Mouse (Mus musculus): ENCODE data around the gene Abcg4. TPM values are rescaled to one million over a fixed set of nuclear protein-coding genes. Genes with fewer than 3 reads are reported as not detected.

Abcg4 gene
- polyA plus RNA-seq (2012; rRNA removed): 13.8 and 17.2 TPM in 2 replicates

DNA sequence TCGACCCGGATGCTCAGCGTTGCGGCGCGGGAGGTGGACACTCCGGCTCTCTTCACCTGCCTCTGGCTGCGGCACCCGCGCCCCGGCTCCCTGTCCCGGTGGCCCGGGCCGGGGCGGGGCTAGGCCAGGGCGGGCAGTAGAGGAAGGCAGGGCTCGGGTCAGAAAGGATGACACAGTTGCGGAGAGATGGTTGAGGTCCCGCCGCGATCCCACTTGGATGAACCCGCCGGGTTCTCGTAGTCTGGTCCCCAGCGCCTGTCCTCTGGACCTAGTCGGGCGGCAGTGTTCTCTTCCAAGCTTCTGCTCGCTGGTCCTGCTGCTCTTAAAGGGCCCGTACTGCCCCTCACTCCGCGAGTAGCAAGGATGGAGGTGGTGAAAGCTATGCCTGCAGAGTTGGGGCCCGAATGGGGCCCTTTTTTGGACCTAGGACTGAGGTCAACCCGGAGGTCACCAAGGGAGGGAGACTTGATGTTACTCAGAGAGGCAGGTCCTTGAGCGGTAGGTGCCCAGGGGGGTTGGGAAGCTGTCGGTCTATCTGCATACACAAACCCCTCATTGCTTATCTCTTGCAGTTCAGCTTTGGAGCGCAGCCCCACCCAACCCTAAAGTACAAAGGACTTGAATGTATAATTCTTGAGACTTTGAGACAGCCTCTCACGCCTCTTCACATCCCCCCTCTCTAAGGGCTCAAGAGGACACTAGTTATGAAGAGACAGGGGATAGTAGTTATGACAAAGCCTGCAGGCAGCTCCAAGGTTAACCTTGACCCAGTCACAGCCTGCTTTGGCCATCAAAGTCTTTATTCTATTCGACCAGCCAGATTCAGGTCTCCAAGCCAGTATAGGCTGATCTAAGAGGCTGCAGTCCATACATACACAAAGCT lies at the start of gene Abcg4:
TSS of gene Abcg4 (minus strand) at position 540 of the 883 bp plus-strand sequence.

DNA sequence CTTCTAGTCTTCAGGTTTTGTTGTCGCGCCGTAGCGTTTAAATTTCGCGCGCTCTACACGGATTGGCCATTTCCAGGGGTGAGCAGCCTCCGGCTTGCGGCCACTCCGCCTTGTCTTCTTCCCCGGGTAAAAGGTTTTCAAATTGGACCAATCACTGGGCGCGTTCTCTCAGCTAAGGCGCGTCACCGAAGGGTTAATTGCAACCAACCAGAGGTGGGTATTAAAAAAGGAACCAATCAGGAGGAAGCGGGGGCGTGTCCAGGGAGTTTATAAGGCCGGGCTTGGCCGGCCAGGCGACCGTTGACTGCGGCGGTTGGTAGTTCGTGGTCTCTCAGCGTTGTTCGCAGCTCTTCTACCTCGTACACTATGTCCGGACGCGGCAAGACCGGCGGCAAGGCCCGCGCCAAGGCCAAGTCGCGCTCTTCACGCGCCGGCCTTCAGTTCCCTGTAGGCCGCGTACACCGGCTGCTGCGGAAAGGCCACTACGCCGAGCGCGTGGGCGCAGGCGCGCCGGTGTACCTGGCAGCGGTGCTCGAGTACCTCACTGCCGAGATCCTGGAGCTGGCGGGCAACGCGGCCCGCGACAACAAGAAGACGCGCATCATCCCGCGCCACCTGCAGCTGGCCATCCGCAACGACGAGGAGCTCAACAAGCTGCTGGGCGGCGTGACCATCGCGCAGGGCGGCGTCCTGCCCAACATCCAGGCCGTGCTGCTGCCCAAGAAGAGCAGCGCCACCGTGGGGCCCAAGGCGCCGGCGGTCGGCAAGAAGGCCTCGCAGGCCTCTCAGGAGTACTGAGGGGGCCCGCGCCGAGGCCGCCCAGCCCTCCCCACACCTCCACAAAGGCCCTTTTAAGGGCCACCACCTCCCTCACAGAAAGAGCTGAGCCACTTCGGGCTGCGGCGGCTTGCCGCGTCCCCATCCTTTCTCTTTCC lies 46.2 kb upstream of the Abcg4 start, which contains the start of gene H2afx:
TSS of gene H2afx (plus strand) at position 299 of the 935 bp plus-strand sequence.

DNA sequence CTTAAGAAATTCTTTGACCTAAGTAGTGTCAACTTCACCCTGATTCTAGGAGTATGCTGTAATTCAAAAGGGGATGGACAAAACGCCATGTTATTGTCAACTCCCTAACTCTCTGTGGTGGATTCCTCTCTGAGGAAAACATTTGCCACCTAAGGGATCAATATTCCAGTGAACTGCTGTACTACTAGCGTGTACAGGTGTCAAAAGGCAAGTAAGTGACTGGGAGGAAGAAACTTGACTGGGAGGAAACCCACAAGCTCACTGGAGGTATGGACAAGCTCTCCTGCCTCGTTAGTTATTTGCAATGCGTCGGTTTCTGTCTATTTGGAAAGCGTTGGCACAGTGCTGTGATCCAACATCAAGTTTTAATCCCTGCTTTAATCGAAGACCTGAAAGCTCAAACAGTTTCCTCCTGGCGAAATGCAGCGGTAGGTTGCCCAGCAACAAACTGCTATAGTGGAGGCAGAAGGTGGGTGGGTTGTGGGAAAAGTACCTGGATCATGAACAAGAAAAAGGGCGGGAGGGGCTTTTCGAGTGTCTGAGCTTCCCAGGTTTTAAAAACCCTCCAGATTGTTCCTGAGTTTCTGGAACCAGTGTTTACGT lies 37.5 kb upstream of the Abcg4 start, which contains the start of gene Dpagt1:
TSS of gene Dpagt1 (plus strand) at position 252 of the 603 bp plus-strand sequence.

DNA sequence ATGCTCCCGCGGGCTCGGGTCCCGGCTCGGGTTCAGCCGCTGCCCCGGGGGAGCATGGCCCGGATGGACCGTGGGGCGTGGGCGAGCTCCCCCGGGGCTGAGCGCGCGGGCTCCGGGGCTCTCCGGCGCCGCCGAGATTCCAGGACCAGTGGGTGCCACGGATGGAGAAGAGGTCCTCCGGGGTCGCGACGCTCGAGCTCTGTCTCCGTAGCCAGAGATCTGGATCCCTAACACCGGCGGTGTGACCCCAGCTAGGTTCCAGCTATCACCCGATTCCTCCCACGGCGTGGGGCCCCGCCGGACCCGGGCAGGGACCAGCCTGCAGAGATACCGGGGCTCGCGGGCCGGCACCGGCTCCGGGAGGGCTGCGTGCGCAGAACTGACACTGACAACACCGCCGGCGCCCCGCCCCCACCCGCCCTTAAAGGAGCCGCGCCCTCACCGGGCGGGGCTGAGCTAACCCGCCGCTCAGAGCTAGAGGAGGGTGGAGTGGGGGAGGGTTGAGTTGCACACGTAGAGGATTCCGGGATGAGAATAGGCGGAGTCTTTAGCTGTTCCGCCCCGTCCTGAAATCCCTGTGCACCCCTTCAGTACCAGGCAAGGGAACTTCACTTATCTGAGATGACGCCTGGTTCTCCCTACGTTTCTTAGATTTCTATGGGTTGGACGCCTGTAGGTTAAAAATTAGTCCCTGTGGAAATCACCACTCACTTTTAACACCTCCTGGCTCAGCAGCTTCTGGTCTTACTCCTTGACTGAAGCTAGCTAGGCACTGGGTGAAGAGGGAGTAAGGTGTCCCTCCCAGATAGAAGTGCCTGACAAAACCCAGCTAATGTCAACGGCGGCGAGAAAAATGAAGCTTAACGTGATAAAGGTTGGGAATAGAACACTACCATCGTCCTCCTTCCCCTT lies 31.7 kb upstream of the Abcg4 start, which contains the start of gene C2cd2l:
TSS of gene C2cd2l (minus strand) at position 399 of the 912 bp plus-strand sequence.

DNA sequence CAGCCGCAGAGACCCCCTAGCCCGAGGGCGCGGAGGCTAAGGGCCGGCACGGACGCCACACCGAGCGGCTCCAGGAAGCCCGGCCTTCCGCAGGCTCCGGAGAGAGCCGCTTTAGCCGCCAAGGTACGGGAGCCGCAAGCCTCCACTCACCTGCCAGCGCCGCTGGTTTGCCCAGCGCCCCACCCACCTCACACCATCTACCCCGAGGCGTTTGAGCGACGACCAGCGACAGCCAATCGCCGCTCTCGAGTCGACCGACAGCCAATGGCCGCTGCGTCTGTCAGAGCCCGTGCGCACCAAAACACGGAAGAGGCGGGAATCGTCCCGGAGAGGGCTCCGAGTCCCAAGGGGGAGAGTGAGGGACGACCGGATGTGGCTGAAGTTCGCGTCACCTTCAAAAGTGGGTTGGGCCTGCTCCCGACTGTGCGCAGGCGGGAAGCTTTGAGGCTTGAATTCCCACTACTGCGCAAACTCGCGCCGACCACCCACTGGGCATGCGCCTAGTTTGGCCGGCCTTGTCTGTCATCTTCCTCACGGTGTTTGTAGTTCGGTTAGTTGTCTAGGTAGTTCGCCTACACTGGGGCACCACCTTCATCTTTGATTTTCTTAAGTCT lies 17.2 kb upstream of the Abcg4 start, which contains the start of gene Hinfp:
TSS of gene Hinfp (minus strand) at position 206 of the 614 bp plus-strand sequence.

DNA sequence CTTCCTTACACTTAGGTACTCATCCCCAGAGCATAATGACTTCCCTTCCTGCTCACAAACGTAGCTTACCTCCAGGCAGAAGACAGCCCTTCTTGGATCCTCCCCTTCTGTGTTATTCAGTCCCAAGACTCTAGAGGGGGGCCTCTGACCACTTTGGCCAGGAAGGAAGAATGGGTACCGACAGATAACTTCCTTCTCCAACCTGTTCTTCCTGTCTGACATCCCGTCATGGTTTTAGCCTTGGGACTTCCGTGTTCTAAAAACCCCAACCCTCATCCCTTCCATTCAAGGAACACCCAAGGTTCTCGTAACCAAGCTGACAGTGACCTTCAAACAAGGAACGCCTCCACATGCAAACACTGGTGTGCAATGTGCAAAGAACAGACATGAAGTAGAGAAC lies 20.0 kb downstream of the Abcg4 start, which contains the start of gene Nlrx1:
TSS of gene Nlrx1 (minus strand) at position 168 of the 400 bp plus-strand sequence.

DNA sequence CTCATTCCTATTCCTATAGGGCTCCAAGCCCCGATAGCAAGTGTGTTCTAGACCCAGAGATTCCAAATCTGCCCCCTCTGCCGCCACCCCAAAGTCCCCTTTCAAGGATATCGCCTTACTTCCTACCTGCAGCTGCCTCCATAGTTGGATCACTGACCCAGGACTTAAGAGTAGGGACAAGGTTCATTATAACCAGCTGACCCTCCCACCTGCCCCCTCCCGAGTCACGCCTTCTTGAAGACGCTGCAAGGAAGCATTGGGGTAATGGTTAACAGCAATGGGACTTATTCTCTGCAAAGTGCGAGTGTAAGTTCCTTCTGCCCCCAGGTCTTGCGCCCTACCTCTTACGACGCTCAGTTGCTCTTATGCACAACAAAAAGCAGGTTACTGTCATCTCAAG lies 37.1 kb downstream of the Abcg4 start, which contains the start of gene Pdzd3:
TSS of gene Pdzd3 (minus strand) at position 158 of the 400 bp plus-strand sequence.

DNA sequence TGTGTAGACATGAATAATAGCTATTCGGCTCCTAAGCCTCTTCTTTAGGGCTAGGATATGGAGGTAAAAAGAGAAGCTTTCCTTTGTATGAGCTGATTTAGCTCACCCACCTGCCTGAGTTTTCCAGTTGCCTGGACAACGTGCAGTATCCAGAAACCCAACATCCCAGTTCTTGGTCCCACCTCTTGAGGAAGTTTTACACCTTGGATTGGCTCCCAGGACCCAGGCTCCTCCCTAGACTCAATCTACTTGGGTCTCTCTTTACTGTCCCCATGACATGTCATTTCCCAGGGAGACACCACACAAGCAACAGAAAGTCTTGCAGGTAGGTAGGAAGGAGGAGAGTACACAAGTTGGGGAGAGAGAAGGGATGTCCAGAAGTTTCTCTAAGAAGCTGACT lies 48.0 kb downstream of the Abcg4 start, which contains the start of gene Ccdc153:
TSS of gene Ccdc153 (plus strand) at position 278 of the 400 bp plus-strand sequence.

DNA sequence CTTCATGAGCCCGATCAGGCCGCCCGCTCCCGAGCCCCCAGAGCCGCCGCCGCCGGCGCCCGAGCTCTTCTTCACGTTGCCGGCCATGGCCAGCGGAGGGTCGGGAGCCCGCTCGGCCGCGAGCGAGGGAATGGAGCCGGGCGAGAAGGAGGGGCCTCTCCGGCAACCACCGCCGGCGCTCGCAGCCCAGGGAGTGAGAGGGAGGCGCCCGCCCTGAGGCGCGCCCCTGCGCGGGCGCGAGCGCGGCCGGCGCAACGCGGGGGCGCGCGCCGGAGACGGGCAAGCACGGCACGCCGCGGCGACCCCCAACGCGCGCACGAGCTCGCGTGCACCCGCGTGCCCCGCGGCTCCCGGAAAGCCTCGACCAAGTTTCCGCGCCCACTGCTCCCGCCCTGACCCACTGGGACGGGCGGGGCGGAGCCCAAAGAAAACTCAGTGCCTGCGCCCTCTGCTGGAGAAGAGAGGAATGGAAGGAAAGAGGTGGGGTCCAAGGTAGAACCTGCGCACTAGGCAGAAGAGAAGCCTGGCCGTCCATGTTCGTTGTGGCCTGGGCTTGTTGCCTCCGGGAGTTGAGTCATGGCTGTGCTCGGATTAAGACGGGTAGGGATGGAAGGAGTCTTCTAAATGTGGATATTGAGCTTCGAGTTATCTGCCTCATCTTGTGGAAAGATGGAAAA lies 54.5 kb downstream of the Abcg4 start, which contains the start of gene Cbl:
TSS of gene Cbl (minus strand) at position 248 of the 677 bp plus-strand sequence.

Other genes starting within 250 kb of the Abcg4 start
- gene Thy1, start 245.2 kb downstream of the Abcg4 start, polyA plus RNA-seq (2012; rRNA removed): 1.2 and 2.0 TPM in 2 replicates
- 0.55 and 0.77 TPM in 2 replicates for gene Usp2, start 221.6 kb downstream of the Abcg4 start, polyA plus RNA-seq (2012; rRNA removed)
- gene Mfrp, start 186.9 kb downstream of the Abcg4 start, polyA plus RNA-seq (2012; rRNA removed): 0.07 and 0.08 TPM in 2 replicates
- gene C1qtnf5, start 181.4 kb downstream of the Abcg4 start, polyA plus RNA-seq (2012; rRNA removed): 1.2 and 1.4 TPM in 2 replicates
- 0.02 and 0.04 TPM in 2 replicates for gene Gm49380, start 175.1 kb downstream of the Abcg4 start, polyA plus RNA-seq (2012; rRNA removed)
- 13.9 and 15.2 TPM in 2 replicates for gene Rnf26, start 175.1 kb downstream of the Abcg4 start, polyA plus RNA-seq (2012; rRNA removed)
- 12.5 and 12.8 TPM in 2 replicates for gene Mcam, start 154.1 kb downstream of the Abcg4 start, polyA plus RNA-seq (2012; rRNA removed)
- 3.9 and 4.7 TPM in 2 replicates for gene Cbl, start 54.6 kb downstream of the Abcg4 start, polyA plus RNA-seq (2012; rRNA removed)
- not detected in 2 replicates for gene Ccdc153, start 47.9 kb downstream of the Abcg4 start, polyA plus RNA-seq (2012; rRNA removed)
- 0.05 and 0.08 TPM in 2 replicates for gene Pdzd3, start 37.1 kb downstream of the Abcg4 start, polyA plus RNA-seq (2012; rRNA removed)
- 2.6 and 3.2 TPM in 2 replicates for gene Nlrx1, start 20.0 kb downstream of the Abcg4 start, polyA plus RNA-seq (2012; rRNA removed)
- 12.1 and 12.9 TPM in 2 replicates for gene Hinfp, start 17.1 kb upstream of the Abcg4 start, polyA plus RNA-seq (2012; rRNA removed)
- 11.0 and 12.5 TPM in 2 replicates for gene C2cd2l, start 31.7 kb upstream of the Abcg4 start, polyA plus RNA-seq (2012; rRNA removed)
- 18.5 and 19.8 TPM in 2 replicates for gene Dpagt1, start 37.4 kb upstream of the Abcg4 start, polyA plus RNA-seq (2012; rRNA removed)
- 107 and 124 TPM in 2 replicates for gene H2afx, start 46.1 kb upstream of the Abcg4 start, polyA plus RNA-seq (2012; rRNA removed)
- gene Hmbs, start 55.6 kb upstream of the Abcg4 start, polyA plus RNA-seq (2012; rRNA removed): 450 and 459 TPM in 2 replicates
- 10.0 and 10.6 TPM in 2 replicates for gene Vps11, start 73.1 kb upstream of the Abcg4 start, polyA plus RNA-seq (2012; rRNA removed)
- 18.1 and 22.7 TPM in 2 replicates for gene Hyou1, start 90.9 kb upstream of the Abcg4 start, polyA plus RNA-seq (2012; rRNA removed)
- gene Slc37a4, start 108.2 kb upstream of the Abcg4 start, polyA plus RNA-seq (2012; rRNA removed): 90.0 and 101 TPM in 2 replicates
- 535 and 642 TPM in 2 replicates for gene Rps25, start 118.5 kb upstream of the Abcg4 start, polyA plus RNA-seq (2012; rRNA removed)
- 20.6 and 22.1 TPM in 2 replicates for gene Trappc4, start 119.0 kb upstream of the Abcg4 start, polyA plus RNA-seq (2012; rRNA removed)
- gene Ccdc84, start 130.0 kb upstream of the Abcg4 start, polyA plus RNA-seq (2012; rRNA removed): 17.5 and 19.5 TPM in 2 replicates
- 0.01 TPM in 1 of 2 replicates, not detected in the other for gene Foxr1, start 152.5 kb upstream of the Abcg4 start, polyA plus RNA-seq (2012; rRNA removed)
- gene Upk2, start 166.4 kb upstream of the Abcg4 start, polyA plus RNA-seq (2012; rRNA removed): not detected in 2 replicates
- gene Bcl9l, start 194.2 kb upstream of the Abcg4 start, polyA plus RNA-seq (2012; rRNA removed): 2.2 and 3.0 TPM in 2 replicates